Comparison of ENCODE assay signal across 9 mouse cellular contexts in genomic region chr17:48098528-48098890, GRCm38 (mm10). TPM values are rescaled to one million over a fixed set of nuclear protein-coding genes. Genes with fewer than 3 reads are reported as not detected.
DNase-seq lines count a peak whose midpoint lies in the region; ATAC-seq and TF ChIP-seq lines count a peak whose summit lies in the region.
"Had no signal": no experiment of that assay in that cellular context is flagged by ENCODE, and none has a peak within 500 bp of the region (broad histone marks: within the 10 kb centered on the region; RNA-seq: fewer than 3 reads in every experiment).

No protein-coding gene starts in this region.

- no peak for ATAC-seq in neural tube, embryonic 11.5 days (ENCODE audit: insufficient read depth, low FRiP score, low TSS enrichment)

- H3K4me3 ChIP-seq in kidney, adult 2 months (ENCODE audit: insufficient read depth, low read depth, low read length) = no peak overlapping the region
- H3K4me3 ChIP-seq in embryonic facial prominence, embryonic 10.5 days = peak overlapping the region; percentile 55
- peak overlapping the region; percentile 48 for H3K4me3 ChIP-seq in limb, embryonic 10.5 days
- H3K4me3 ChIP-seq in neural tube, embryonic 11.5 days (ENCODE audit: low read depth, low read length) = peak overlapping the region; percentile 25

- peaks cover 4% of the 10 kb centered on the region for H3K9me3 ChIP-seq in embryonic facial prominence, embryonic 10.5 days
- 0 out of 2 replicates have a peak, but pooled peaks cover under 1% of the 10 kb centered on the region for H3K9me3 ChIP-seq in limb, embryonic 10.5 days (replicated peaks)
- no peaks in the 10 kb centered on the region for H3K9me3 ChIP-seq in neural tube, embryonic 11.5 days (ENCODE audit: control insufficient read depth, low read length)

- H3K4me1 ChIP-seq in kidney, adult 2 months (ENCODE audit: control insufficient read depth, insufficient read depth, low read length) = peaks cover 3% of the 10 kb centered on the region; the same call in 1 of the 2 replicates
- peaks cover 68% of the 10 kb centered on the region for H3K4me1 ChIP-seq in embryonic facial prominence, embryonic 10.5 days
- H3K4me1 ChIP-seq in limb, embryonic 10.5 days = peaks cover 67% of the 10 kb centered on the region
- H3K4me1 ChIP-seq in neural tube, embryonic 11.5 days (ENCODE audit: control insufficient read depth, insufficient read depth, low read length) = peaks cover 46% of the 10 kb centered on the region

- no peak for TF ChIP-seq CTCF in kidney, adult 2 months (conservative IDR thresholded peaks at IDR 0.05; ENCODE audit: insufficient read depth, insufficient read length, low read depth, low read length)

- WGBS in kidney, adult 2 months = 1% methylated on average over 19 of the region's 19 CpGs
- WGBS in embryonic facial prominence, embryonic 10.5 days = under 1% methylated on average over 19 of the region's 19 CpGs
- WGBS in limb, embryonic 10.5 days = 0% methylated on average over 19 of the region's 19 CpGs
- WGBS in neural tube, embryonic 11.5 days = under 1% methylated on average over 19 of the region's 19 CpGs

- DNase-seq in kidney, adult 18-20 months = peak; percentile 7
- DNase-seq in kidney, adult 2 months = no peak
- DNase-seq in embryonic facial prominence, embryonic 10.5 days (ENCODE audit: low spot score) = peak; percentile 57
- DNase-seq in limb, embryonic 10.5 days (ENCODE audit: low spot score) = peak; percentile 60
- peak; percentile 59 for DNase-seq in neural tube, embryonic 11.5 days (ENCODE audit: low spot score)
- no peak for DNase-seq in left cerebral cortex, postnatal 14 days (ENCODE audit: low spot score in 2 of 2)
- no peak for DNase-seq in adrenal gland, postnatal 14 days
- no peak for DNase-seq in spleen, adult 12 weeks (ENCODE audit: low spot score)

- intact Hi-C loops in left cerebral cortex, postnatal 14 days (cut with DNase I) = loop anchor here (5.0 kb wide), 2 partner anchors 41 to 176 kb away; partner anchors contain the start of gene Foxp4

- peaks cover 10% of the 10 kb centered on the region; the same call in 1 of the 2 replicates for H3K27me3 ChIP-seq in kidney, adult 2 months (replicated peaks; ENCODE audit: control insufficient read depth, insufficient read depth, low read length)
- peaks cover 70% of the 10 kb centered on the region for H3K27me3 ChIP-seq in embryonic facial prominence, embryonic 10.5 days (replicated peaks; ENCODE audit: low read depth, poor library complexity, severe bottlenecking)
- H3K27me3 ChIP-seq in limb, embryonic 10.5 days (ENCODE audit: low read depth, poor library complexity, severe bottlenecking) = peaks cover 68% of the 10 kb centered on the region
- H3K27me3 ChIP-seq in neural tube, embryonic 11.5 days (ENCODE audit: control insufficient read depth, insufficient read depth, low read length) = peaks cover 19% of the 10 kb centered on the region; the same call in 1 of the 2 replicates

- peak overlapping the region; percentile 7; the same call in 1 of the 2 replicates for H3K9ac ChIP-seq in neural tube, embryonic 11.5 days (ENCODE audit: low read length)

- H3K4me2 ChIP-seq in neural tube, embryonic 11.5 days (ENCODE audit: low read depth) = peak overlapping the region; percentile 54

- no peak overlapping the region for H3K27ac ChIP-seq in kidney, adult 2 months (ENCODE audit: insufficient read depth, low read depth, low read length)
- peak overlapping the region; percentile 85 for H3K27ac ChIP-seq in embryonic facial prominence, embryonic 10.5 days (replicated peaks)
- peak overlapping the region; percentile 83 for H3K27ac ChIP-seq in limb, embryonic 10.5 days
- H3K27ac ChIP-seq in neural tube, embryonic 11.5 days (ENCODE audit: low read depth, low read length) = peak overlapping the region; percentile 62

- TF ChIP-seq POLR2A in kidney, adult 2 months (IDR thresholded peaks at IDR 0.05; ENCODE audit: low read depth, low read length) = no peak

- no peaks in the 10 kb centered on the region for H3K36me3 ChIP-seq in kidney, adult 2 months (ENCODE audit: control insufficient read depth, insufficient read depth, low read length)
- no peaks in the 10 kb centered on the region for H3K36me3 ChIP-seq in embryonic facial prominence, embryonic 10.5 days (replicated peaks)
- H3K36me3 ChIP-seq in limb, embryonic 10.5 days = no peaks in the 10 kb centered on the region
- no peaks in the 10 kb centered on the region for H3K36me3 ChIP-seq in neural tube, embryonic 11.5 days (ENCODE audit: control insufficient read depth, insufficient read depth, low read length)

RNA-seq across cellular contexts. Expression of gene 1700067P10Rik, which starts 9.4 kb away (rescaled TPM):
- not detected in 2 replicates for polyA plus RNA-seq in kidney, adult 2 months (2012; rRNA removed)
- not detected in 2 replicates for polyA plus RNA-seq in embryonic facial prominence, embryonic 10.5 days (2016; fragmentation: Nextera tagmentation; extraction: Ambion mirVana)
- not detected in 2 replicates for polyA plus RNA-seq in limb, embryonic 10.5 days (2016; fragmentation: Nextera tagmentation; extraction: Ambion mirVana)
- not detected in 2 replicates for polyA plus RNA-seq in neural tube, embryonic 11.5 days (2014; fragmentation: Nextera tagmentation; extraction: Ambion mirVana)
- total RNA-seq in left cerebral cortex, postnatal 14 days (2021) = not detected
- not detected in 2 replicates for total RNA-seq in adrenal gland, postnatal 14 days (2021)

RNA-seq across cellular contexts. Expression of gene 9830107B12Rik, which starts 47.6 kb away (rescaled TPM):
- polyA plus RNA-seq in kidney, adult 2 months (2012; rRNA removed) = not detected in 2 replicates
- not detected in 2 replicates for polyA plus RNA-seq in embryonic facial prominence, embryonic 10.5 days (2016; fragmentation: Nextera tagmentation; extraction: Ambion mirVana)
- polyA plus RNA-seq in limb, embryonic 10.5 days (2016; fragmentation: Nextera tagmentation; extraction: Ambion mirVana) = not detected in 2 replicates
- polyA plus RNA-seq in neural tube, embryonic 11.5 days (2014; fragmentation: Nextera tagmentation; extraction: Ambion mirVana) = not detected in 2 replicates
- not detected for total RNA-seq in left cerebral cortex, postnatal 14 days (2021)
- 0.15 TPM in 1 of 2 replicates, not detected in the other for total RNA-seq in adrenal gland, postnatal 14 days (2021)
- polyA plus RNA-seq: gonadal fat pad, adult 2 months had no signal

Comparison
In these comparisons a context has a peak if more than half of its experiments do, and no peak if none do; other contexts are left out.
1. DNase-seq: peak in kidney, adult 18-20 months (single experiment), embryonic facial prominence, embryonic 10.5 days (single experiment), limb, embryonic 10.5 days (single experiment) and neural tube, embryonic 11.5 days (single experiment); none in kidney, adult 2 months (single experiment), left cerebral cortex, postnatal 14 days (0 of 2), adrenal gland, postnatal 14 days (single experiment) and spleen, adult 12 weeks (single experiment).